Mouse (Mus musculus): ENCODE data around the gene Bckdha. TPM values are rescaled to one million over a fixed set of nuclear protein-coding genes. Genes with fewer than 3 reads are reported as not detected.

The Bckdha gene
- 622 and 668 TPM in 2 replicates for polyA plus RNA-seq (2012; ENCODE audit: insufficient read depth, insufficient read length, missing spikeins)

- Histone ChIP-seq H3K27ac (replicated peaks; ENCODE audit: low read depth, low read length) (peak within 1 kb of the TSS; percentile 96), H3K4me3 (ENCODE audit: insufficient read depth, low read depth, low read length) (peak within 1 kb of the TSS; percentile 82), H3K4me1 (ENCODE audit: control insufficient read depth, insufficient read depth, insufficient read length, low read length) (peaks cover 7% of the 10 kb centered on the region)
Observed at GRCm38 (mm10) chr7:25658657-25659472, at the start of gene Bckdha, which contains the start of gene Exosc5. TSS of gene Bckdha (minus strand) at chr7:25658981. TSS of gene Exosc5 (plus strand) at chr7:25659164.

- Histone ChIP-seq H3K4me1 (ENCODE audit: control insufficient read depth, insufficient read depth, insufficient read length, low read length) (peaks cover 51% of the 10 kb centered on the region), H3K27ac (replicated peaks; ENCODE audit: low read depth, low read length) (peak overlapping the region; percentile 97), H3K4me3 (ENCODE audit: insufficient read depth, low read depth, low read length) (peak overlapping the region; percentile 49)
Observed at GRCm38 (mm10) chr7:25707581-25708292, 49.0 kb upstream of the Bckdha start.

GRCm38 (mm10) chr7:25706578-25707170, 47.9 kb upstream of the Bckdha start:
- peaks cover 49% of the 10 kb centered on the region for H3K4me1 ChIP-seq (ENCODE audit: control insufficient read depth, insufficient read depth, insufficient read length, low read length)
- H3K4me3 ChIP-seq (ENCODE audit: insufficient read depth, low read depth, low read length): no peak overlapping the region
- H3K27ac ChIP-seq (replicated peaks; ENCODE audit: low read depth, low read length): peak overlapping the region; percentile 97

DNA sequence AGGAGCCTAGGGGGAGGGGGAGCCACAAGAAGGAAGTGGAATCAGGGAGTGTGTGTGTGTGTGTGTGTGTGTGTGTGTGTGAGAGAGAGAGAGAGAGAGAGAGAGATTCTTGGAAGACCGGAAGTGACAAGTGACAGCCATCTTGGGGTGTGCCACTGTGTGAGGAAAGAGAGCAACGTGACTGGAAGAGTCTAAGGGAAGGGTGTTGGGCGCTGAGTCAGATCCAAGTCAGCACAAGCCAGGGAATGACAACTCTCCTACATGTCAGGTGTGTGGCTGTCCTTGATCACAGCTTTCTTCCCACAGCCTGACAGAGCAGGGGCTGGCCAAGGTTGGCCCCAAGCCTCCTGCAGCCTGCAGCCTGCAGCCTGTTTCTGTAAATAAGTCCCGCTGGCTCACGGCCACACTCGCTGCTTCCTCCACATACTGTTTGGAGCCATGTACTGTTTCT, 47.0 kb upstream of the Bckdha start:
- no peak overlapping the region for H3K4me3 ChIP-seq (ENCODE audit: insufficient read depth, low read depth, low read length)
- peak overlapping the region; percentile 97 for H3K27ac ChIP-seq (replicated peaks; ENCODE audit: low read depth, low read length)
- peaks cover 42% of the 10 kb centered on the region for H3K4me1 ChIP-seq (ENCODE audit: control insufficient read depth, insufficient read depth, insufficient read length, low read length)

GRCm38 (mm10) chr7:25704716-25705364, 46.1 kb upstream of the Bckdha start:
- peak overlapping the region; percentile 97; the same call in 1 of the 2 replicates for H3K27ac ChIP-seq (replicated peaks; ENCODE audit: low read depth, low read length)
- H3K4me3 ChIP-seq (ENCODE audit: insufficient read depth, low read depth, low read length): no peak overlapping the region; the same call in 1 of the 2 replicates
- H3K4me1 ChIP-seq (ENCODE audit: control insufficient read depth, insufficient read depth, insufficient read length, low read length): peaks cover 37% of the 10 kb centered on the region

DNA sequence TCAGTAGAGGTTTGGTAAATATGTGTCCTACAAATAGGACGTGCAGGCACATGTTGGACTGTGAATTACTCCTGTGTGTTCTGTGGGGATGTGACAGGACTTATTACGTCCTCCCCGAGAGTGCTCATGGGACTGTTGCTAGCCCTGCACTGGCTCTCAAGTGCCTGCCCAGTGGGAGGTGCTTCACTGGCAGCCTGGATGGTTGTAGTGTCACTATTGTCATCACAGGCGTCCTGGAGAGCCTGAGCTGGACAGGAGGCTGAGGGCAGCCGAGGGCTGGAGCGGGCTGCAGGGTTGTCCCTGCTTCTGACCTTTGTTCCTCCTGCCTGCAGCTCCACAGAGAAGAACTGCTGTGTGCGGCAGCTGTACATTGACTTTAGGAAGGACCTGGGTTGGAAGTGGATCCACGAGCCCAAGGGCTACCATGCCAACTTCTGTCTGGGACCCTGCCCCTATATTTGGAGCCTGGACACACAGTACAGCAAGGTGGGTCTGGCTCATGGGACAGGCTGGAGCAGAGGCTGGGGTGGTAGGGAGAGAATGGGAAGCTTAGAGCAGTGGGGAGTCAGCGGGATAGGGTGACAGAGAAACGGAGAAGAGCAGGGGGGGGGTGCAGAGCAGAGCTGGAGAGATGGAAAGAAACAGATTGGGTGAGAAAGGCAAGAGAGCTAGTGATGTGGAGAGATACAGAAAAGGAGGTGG, 45.2 kb upstream of the Bckdha start:
- no peak overlapping the region for H3K4me3 ChIP-seq (ENCODE audit: insufficient read depth, low read depth, low read length)
- peaks cover 37% of the 10 kb centered on the region for H3K4me1 ChIP-seq (ENCODE audit: control insufficient read depth, insufficient read depth, insufficient read length, low read length)
- H3K27ac ChIP-seq (replicated peaks; ENCODE audit: low read depth, low read length): peak overlapping the region; percentile 50

- Histone ChIP-seq H3K27ac (replicated peaks; ENCODE audit: low read depth, low read length) (no peak overlapping the region), H3K4me1 (ENCODE audit: control insufficient read depth, insufficient read depth, insufficient read length, low read length) (peaks cover 31% of the 10 kb centered on the region), H3K4me3 (ENCODE audit: insufficient read depth, low read depth, low read length) (no peak overlapping the region)
Observed at GRCm38 (mm10) chr7:25702350-25702749, 43.6 kb upstream of the Bckdha start.

DNA sequence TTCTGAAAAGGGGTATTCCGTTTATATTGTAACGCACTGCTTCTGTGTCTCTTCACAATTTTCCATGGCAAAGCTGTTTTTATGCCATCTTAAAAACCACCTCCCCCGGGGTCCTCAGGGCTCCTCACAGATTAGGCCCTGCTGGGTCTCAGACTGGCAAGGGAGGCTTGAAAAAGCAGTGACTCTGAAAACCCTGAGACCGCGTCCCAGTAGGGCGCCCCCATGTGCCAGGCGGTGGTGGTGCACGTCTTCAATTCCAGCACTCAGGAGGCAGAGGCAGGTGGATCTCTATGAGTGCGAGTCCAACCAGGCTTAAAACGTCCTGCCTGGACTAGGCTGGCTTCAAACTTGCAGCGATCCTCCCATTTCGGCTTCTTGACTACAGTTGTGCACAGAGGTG, 42.0 kb upstream of the Bckdha start:
- Histone ChIP-seq H3K4me1 (ENCODE audit: control insufficient read depth, insufficient read depth, insufficient read length, low read length) (peaks cover 17% of the 10 kb centered on the region), H3K4me3 (ENCODE audit: insufficient read depth, low read depth, low read length) (no peak overlapping the region), H3K27ac (replicated peaks; ENCODE audit: low read depth, low read length) (no peak overlapping the region)

GRCm38 (mm10) chr7:25699851-25700250, 41.1 kb upstream of the Bckdha start:
- H3K27ac ChIP-seq (replicated peaks; ENCODE audit: low read depth, low read length): no peak overlapping the region
- H3K4me1 ChIP-seq (ENCODE audit: control insufficient read depth, insufficient read depth, insufficient read length, low read length): peaks cover 9% of the 10 kb centered on the region; the same call in 1 of the 2 replicates
- H3K4me3 ChIP-seq (ENCODE audit: insufficient read depth, low read depth, low read length): no peak overlapping the region

GRCm38 (mm10) chr7:25694104-25694503, 35.3 kb upstream of the Bckdha start:
- H3K4me3 ChIP-seq (ENCODE audit: insufficient read depth, low read depth, low read length): no peak overlapping the region
- H3K4me1 ChIP-seq (ENCODE audit: control insufficient read depth, insufficient read depth, insufficient read length, low read length): no peaks in the 10 kb centered on the region
- no peak overlapping the region for H3K27ac ChIP-seq (replicated peaks; ENCODE audit: low read depth, low read length)

- Histone ChIP-seq H3K4me3 (ENCODE audit: insufficient read depth, low read depth, low read length) (peak overlapping the region; percentile 87), H3K4me1 (ENCODE audit: control insufficient read depth, insufficient read depth, insufficient read length, low read length) (0 out of 2 replicates have a peak, but pooled peaks cover 4% of the 10 kb centered on the region), H3K27ac (replicated peaks; ENCODE audit: low read depth, low read length) (peak overlapping the region; percentile 81)
Observed at GRCm38 (mm10) chr7:25690051-25690450, 31.3 kb upstream of the Bckdha start.

GRCm38 (mm10) chr7:25689603-25690021, 30.8 kb upstream of the Bckdha start:
- H3K4me3 ChIP-seq (ENCODE audit: insufficient read depth, low read depth, low read length): peak overlapping the region; percentile 87
- H3K4me1 ChIP-seq (ENCODE audit: control insufficient read depth, insufficient read depth, insufficient read length, low read length): 0 out of 2 replicates have a peak, but pooled peaks cover 4% of the 10 kb centered on the region
- H3K27ac ChIP-seq (replicated peaks; ENCODE audit: low read depth, low read length): peak overlapping the region; percentile 81

DNA sequence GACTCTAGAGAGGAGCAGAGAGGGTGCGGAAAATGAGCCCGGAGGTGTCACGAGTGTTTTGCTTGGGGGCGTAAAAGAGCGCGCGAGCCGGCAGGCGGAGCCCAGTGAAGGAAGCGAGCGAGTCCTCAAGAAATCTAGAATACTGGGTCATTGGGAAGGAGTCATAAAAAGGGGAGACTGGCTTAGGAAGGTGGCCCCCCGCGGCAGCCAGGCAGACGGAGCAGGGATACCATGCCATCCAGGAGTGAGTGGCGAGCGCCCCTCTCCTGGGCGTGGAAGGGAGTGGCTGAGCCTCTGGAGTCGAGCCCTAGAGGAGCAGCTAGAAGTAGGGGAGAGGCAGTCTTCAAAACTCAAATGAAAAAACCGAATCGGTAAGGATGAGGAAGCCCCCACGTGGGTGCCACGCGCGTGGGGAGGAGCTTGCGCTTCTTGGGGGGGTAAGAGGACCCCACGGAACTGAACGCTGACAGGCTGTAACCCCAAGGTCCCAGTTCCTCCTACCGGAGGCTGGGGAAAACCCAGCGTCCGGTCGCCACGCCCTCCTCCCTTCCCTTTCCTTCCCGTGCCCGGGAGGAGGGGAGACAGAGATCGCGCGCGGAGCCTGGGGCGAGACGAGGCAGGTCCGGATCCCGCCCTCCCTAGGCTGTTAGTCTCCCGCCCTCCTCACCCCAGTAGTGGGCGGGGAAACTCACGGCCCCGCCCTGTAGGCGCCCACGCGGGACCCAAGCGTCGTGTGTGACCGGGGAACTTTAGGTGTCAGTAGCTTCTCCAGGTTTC, 30.2 kb upstream of the Bckdha start:
- Histone ChIP-seq H3K4me3 (ENCODE audit: insufficient read depth, low read depth, low read length) (peak overlapping the region; percentile 87), H3K27ac (replicated peaks; ENCODE audit: low read depth, low read length) (peak overlapping the region; percentile 89), H3K4me1 (ENCODE audit: control insufficient read depth, insufficient read depth, insufficient read length, low read length) (0 out of 2 replicates have a peak, but pooled peaks cover 4% of the 10 kb centered on the region)
